Mouse (Mus musculus) spleen, postnatal 4 days (tissue): ENCODE data around the gene Cd9.

Experiments
- DNase-seq, 2 experiments: peaks; one replicate each; pipeline ENCODE4 v3.0.0; 2022; ENCODE audit warnings: low spot score in 2 of 2

Gene Cd9

GRCm38 (mm10) chr6:125473939-125474338 lies 20.7 kb downstream of the Cd9 start:
- DNase-seq: no peak

GRCm38 (mm10) chr6:125473321-125473721 lies 21.3 kb downstream of the Cd9 start:
- peak in 1 of 2 experiments; percentile 27 for DNase-seq

- no peak for DNase-seq
Measured at GRCm38 (mm10) chr6:125471921-125472320, 22.7 kb downstream of the Cd9 start.

GRCm38 (mm10) chr6:125471326-125471725 lies 23.3 kb downstream of the Cd9 start:
- no peak for DNase-seq

GRCm38 (mm10) chr6:125470616-125471015 lies 24.0 kb downstream of the Cd9 start:
- DNase-seq: no peak

- no peak for DNase-seq
Measured at GRCm38 (mm10) chr6:125469222-125469621, 25.4 kb downstream of the Cd9 start.

GRCm38 (mm10) chr6:125468179-125468960 lies 26.2 kb downstream of the Cd9 start:
- DNase-seq: no peak

- DNase-seq: peak; percentile 44 to 72
Measured at GRCm38 (mm10) chr6:125467301-125467715, 27.3 kb downstream of the Cd9 start.

GRCm38 (mm10) chr6:125462312-125462711 lies 32.3 kb downstream of the Cd9 start:
- no peak for DNase-seq

GRCm38 (mm10) chr6:125461788-125462187 lies 32.8 kb downstream of the Cd9 start:
- no peak for DNase-seq

GRCm38 (mm10) chr6:125461325-125461724 lies 33.3 kb downstream of the Cd9 start:
- peak in 1 of 2 experiments; percentile 36 for DNase-seq

- no peak for DNase-seq
Measured at GRCm38 (mm10) chr6:125460589-125460988, 34.0 kb downstream of the Cd9 start.

GRCm38 (mm10) chr6:125459903-125460302 lies 34.7 kb downstream of the Cd9 start:
- no peak for DNase-seq

- no peak for DNase-seq
Measured at GRCm38 (mm10) chr6:125455806-125456520, 38.6 kb downstream of the Cd9 start.

GRCm38 (mm10) chr6:125454731-125455130 lies 39.9 kb downstream of the Cd9 start:
- no peak for DNase-seq

- no peak for DNase-seq
Measured at GRCm38 (mm10) chr6:125454299-125454698, 40.3 kb downstream of the Cd9 start.

GRCm38 (mm10) chr6:125447660-125448059 lies 46.9 kb downstream of the Cd9 start:
- no peak for DNase-seq

- no peak for DNase-seq
Measured at GRCm38 (mm10) chr6:125447205-125447604, 47.4 kb downstream of the Cd9 start.

GRCm38 (mm10) chr6:125445381-125445780 lies 49.2 kb downstream of the Cd9 start:
- no peak for DNase-seq

GRCm38 (mm10) chr6:125442591-125442990 lies 52.0 kb downstream of the Cd9 start:
- DNase-seq: no peak

- DNase-seq: no peak
Measured at GRCm38 (mm10) chr6:125436753-125437152, 57.8 kb downstream of the Cd9 start.

- no peak for DNase-seq
Measured at GRCm38 (mm10) chr6:125434735-125435518, 59.7 kb downstream of the Cd9 start.
